Mouse (Mus musculus) kidney, adult 2 months (tissue): ENCODE data around the gene Dock2. TPM values are rescaled to one million over a fixed set of nuclear protein-coding genes. Genes with fewer than 3 reads are reported as not detected.

ENCODE experiments used
- DNase-seq: peaks from one replicate; pipeline ENCODE4 v3.0.0; 2021
- H3K27ac ChIP-seq: fragments of 200-500 bp; 2 replicates; pipeline ENCODE4 v1.5.1; 2012; ENCODE audit warnings: low read depth, low read length, control low read depth, inconsistent platforms; ENCODE audit not compliant: insufficient read depth
- H3K27me3 ChIP-seq: fragments of 200-500 bp; replicated peaks from 2 replicates; pipeline ENCODE4 v1.6.1; 2012; ENCODE audit warnings: mild to moderate bottlenecking, moderate library complexity, low read length, inconsistent platforms; ENCODE audit not compliant: control insufficient read depth, insufficient read depth
- H3K36me3 ChIP-seq: fragments of 200-500 bp; 2 replicates; pipeline ENCODE4 v1.6.1; 2012; ENCODE audit warnings: mild to moderate bottlenecking, moderate library complexity, low read length, inconsistent platforms; ENCODE audit not compliant: control insufficient read depth, insufficient read depth
- H3K4me1 ChIP-seq: fragments of 200-500 bp; 2 replicates; pipeline ENCODE4 v1.6.1; 2011; ENCODE audit warnings: low read length; ENCODE audit not compliant: control insufficient read depth, insufficient read depth
- H3K4me3 ChIP-seq: fragments of 200-500 bp; 2 replicates; pipeline ENCODE4 v1.5.1; 2011; ENCODE audit warnings: mild to moderate bottlenecking, low read depth, low read length, control low read depth; ENCODE audit not compliant: insufficient read depth
- CTCF ChIP-seq: fragments of 200-500 bp; conservative IDR thresholded peaks from 2 replicates; pipeline ENCODE4 v1.5.1; 2011; ENCODE audit warnings: low read depth, mild to moderate bottlenecking, control low read depth, low read length, moderate library complexity, mixed read lengths; ENCODE audit not compliant: insufficient read depth, insufficient read length
- POLR2A ChIP-seq: fragments of 200-500 bp; IDR thresholded peaks from one replicate; pipeline ENCODE4 v1.6.1; 2011; ENCODE audit warnings: low read depth, low read length, control low read depth
- WGBS: fragments of 180-500 bp; shearing (Covaris S2); methylation state at CpG from one replicate; pipeline ENCODE4 v1.1.7; 2018; 5-methylcytosine and 5-hydroxymethylcytosine counted together
- polyA plus RNA-seq: library from polyadenylated mRNA; depleted of rRNA; stranded (reverse); fragments of >200 nt; gene quantifications from 2 replicates; pipeline ENCODE4 v1.2.3, GENCODE M21; 2012

Dock2 gene
- polyA plus RNA-seq, 1 experiment = 2.8 TPM

DNA sequence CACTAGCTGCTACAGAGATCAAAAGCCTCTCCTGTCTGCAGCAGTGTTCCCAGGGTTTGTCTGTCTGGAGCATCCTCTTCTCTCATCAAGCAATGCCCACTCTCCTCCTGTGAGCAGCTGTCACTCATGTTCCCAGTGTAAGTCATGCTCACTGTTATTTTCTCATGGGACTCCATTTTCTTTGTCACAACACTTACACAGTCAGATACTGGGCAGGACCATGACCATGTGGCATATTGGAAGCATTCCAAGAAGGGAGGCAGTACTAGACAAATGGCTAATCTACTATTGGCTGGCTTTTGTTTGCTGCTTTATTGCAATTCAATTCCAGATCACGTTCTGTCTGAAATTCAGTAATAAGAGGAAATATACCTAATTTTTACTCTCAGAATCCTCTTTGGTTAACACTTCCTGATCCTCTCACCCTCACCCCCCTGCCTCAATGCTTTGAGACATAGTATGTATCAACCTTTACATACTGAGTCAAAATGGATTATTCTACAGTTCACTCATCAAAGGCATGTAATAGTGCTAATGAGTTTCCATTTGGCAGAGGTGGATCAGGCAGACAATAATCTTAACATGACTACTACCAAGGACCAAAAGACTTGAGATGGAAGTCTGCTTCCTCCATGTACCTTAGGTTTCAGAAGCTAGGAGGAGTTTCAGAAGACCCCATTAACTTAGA is 398.5 kb downstream of the Dock2 start:
- no peak overlapping the region for H3K27ac ChIP-seq
- TF ChIP-seq POLR2A (no peak), CTCF (no peak)
- no peaks in the 10 kb centered on the region for H3K27me3 ChIP-seq
- no peaks in the 10 kb centered on the region for H3K36me3 ChIP-seq
- DNase-seq = no peak
- WGBS = 41% methylated on average over 1 of the region's 1 CpGs
- H3K4me3 ChIP-seq = no peak overlapping the region
- no peaks in the 10 kb centered on the region for H3K4me1 ChIP-seq

DNA sequence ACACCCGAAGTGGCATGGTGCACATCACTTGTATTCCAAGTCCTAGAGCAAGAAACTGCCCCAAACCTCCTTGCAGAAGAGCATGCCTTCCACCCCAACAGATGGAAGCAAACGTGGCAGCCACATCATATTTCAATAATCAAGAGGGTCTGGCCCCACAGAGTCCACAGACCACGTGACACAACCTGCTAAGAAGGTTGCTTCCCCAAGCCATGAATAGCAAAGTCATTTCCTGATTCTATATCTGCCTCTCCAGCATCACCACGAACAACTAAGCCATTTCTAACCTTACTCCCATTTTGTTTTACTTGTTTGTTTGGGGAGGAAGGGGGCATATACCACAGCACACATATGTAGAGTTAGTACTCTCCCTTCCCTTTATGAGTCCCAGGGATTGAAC is 399.5 kb downstream of the Dock2 start:
- H3K27ac ChIP-seq = no peak overlapping the region
- 60% methylated on average over 4 of the region's 4 CpGs for WGBS
- DNase-seq = no peak

DNA sequence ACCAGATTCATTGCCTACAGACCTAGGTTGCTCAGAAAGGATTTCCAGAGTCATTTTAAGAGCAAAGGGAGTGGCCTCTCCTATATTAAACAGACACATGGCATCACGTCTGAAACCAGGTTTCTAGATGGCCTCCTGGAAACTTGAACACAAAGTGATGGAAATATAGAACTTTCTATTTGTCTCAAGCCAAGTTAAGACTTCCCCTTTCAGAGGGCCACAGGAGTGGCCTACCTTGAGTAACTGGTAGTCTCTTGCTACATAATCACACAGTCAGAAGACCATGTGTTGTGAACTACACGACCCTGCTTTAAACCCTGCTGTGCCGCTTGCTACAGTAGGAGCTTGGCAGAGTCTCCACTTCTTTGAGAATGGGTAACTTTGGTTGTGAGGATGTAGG is 400.2 kb downstream of the Dock2 start:
- Histone ChIP-seq H3K27me3 (no peaks in the 10 kb centered on the region), H3K4me3 (no peak overlapping the region), H3K4me1 (no peaks in the 10 kb centered on the region), H3K36me3 (no peaks in the 10 kb centered on the region), H3K27ac (no peak overlapping the region)
- no peak for DNase-seq
- TF ChIP-seq POLR2A (no peak), CTCF (no peak)
- WGBS = 86% methylated on average over 3 of the region's 3 CpGs

More for the DNA sequence above, 399.5 kb downstream of the Dock2 start:
- Histone ChIP-seq H3K27me3 (no peaks in the 10 kb centered on the region), H3K36me3 (no peaks in the 10 kb centered on the region), H3K4me1 (no peaks in the 10 kb centered on the region), H3K4me3 (no peak overlapping the region)
- TF ChIP-seq POLR2A (no peak), CTCF (no peak)

DNA sequence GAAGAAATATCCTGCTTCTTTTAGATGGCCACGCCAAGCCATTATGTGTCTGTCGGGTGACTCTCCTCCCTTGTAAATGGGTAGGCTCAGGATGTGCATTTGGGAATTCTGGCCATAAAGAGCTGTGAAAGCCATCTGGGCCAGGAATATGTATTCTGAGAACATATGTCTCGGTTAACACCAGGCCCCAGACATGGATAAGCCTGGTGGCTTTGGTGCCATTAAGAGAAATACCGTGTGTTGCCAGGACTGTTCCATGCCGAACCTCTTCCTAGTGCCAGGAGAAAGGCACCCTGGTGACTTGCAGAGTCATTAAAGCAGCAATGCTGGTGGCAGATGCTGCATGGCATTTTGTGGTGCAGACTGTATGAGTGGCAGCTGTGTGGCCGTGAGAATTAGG is 406.0 kb downstream of the Dock2 start:
- Histone ChIP-seq H3K4me1 (no peaks in the 10 kb centered on the region), H3K36me3 (no peaks in the 10 kb centered on the region), H3K27ac (no peak overlapping the region), H3K4me3 (no peak overlapping the region), H3K27me3 (no peaks in the 10 kb centered on the region)
- WGBS = 70% methylated on average over 6 of the region's 6 CpGs
- TF ChIP-seq CTCF (no peak), POLR2A (no peak)
- no peak for DNase-seq

- Histone ChIP-seq H3K27me3 (no peaks in the 10 kb centered on the region), H3K36me3 (no peaks in the 10 kb centered on the region), H3K4me3 (no peak overlapping the region), H3K27ac (no peak overlapping the region), H3K4me1 (no peaks in the 10 kb centered on the region)
- DNase-seq = no peak
- TF ChIP-seq POLR2A = no peak
- no peak for TF ChIP-seq CTCF
- 52% methylated on average over 1 of the region's 1 CpGs for WGBS
Observed at GRCm38 (mm10) chr11:34375557-34375956, 408.1 kb downstream of the Dock2 start.

- Histone ChIP-seq H3K36me3 (no peaks in the 10 kb centered on the region), H3K4me3 (no peak overlapping the region), H3K4me1 (no peaks in the 10 kb centered on the region; the same call in 1 of the 2 replicates), H3K27me3 (no peaks in the 10 kb centered on the region), H3K27ac (no peak overlapping the region)
- DNase-seq = no peak
- TF ChIP-seq POLR2A = no peak
- 90% methylated on average over 4 of the region's 4 CpGs for WGBS
Observed at GRCm38 (mm10) chr11:34372224-34372623, 411.5 kb downstream of the Dock2 start.

- 61% methylated on average over 2 of the region's 2 CpGs for WGBS
- Histone ChIP-seq H3K36me3 (no peaks in the 10 kb centered on the region), H3K4me3 (no peak overlapping the region), H3K4me1 (no peaks in the 10 kb centered on the region), H3K27ac (no peak overlapping the region), H3K27me3 (no peaks in the 10 kb centered on the region)
- DNase-seq = no peak
- no peak for TF ChIP-seq POLR2A
Observed at GRCm38 (mm10) chr11:34356109-34356508, 427.6 kb downstream of the Dock2 start.
